Mouse (Mus musculus) mesoderm, embryonic 11.5 days (tissue): ENCODE results near the gene Gm14406.
"Not testable (repeated sequence)": the region's sequence is repeated elsewhere in the genome, so short reads cannot be mapped to it uniquely, and the experiment has no call there.

ENCODE experiments used
- DNase-seq: peaks from one replicate; pipeline ENCODE4 v3.0.0-alpha.2; 2012; ENCODE audit warnings: low read depth, low spot score

The Gm14406 gene

DNA sequence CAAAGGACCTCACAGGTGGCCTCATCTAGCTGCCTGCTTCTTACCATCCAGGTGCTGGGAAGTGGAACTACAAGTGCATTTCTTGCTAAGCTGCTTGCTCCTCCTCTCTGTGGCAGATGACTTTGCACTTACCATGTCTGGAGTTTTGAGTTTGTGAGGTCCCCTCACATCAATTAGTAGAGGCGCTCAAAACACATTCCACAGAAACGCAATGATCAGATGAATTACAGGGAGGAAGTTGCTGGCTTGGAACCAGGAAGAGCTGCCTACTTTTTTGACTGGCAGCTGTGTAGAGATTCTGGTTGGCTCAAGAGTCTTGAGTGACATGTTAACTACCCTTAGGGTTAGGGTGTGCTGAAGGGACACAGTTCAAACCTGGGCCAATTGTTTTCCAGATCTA is at the start of gene Gm14406:
Gene Gm14406 (minus strand): TSS at position 213 of the 400 bp plus-strand sequence.
- DNase-seq, result not testable (repeated sequence)

DNA sequence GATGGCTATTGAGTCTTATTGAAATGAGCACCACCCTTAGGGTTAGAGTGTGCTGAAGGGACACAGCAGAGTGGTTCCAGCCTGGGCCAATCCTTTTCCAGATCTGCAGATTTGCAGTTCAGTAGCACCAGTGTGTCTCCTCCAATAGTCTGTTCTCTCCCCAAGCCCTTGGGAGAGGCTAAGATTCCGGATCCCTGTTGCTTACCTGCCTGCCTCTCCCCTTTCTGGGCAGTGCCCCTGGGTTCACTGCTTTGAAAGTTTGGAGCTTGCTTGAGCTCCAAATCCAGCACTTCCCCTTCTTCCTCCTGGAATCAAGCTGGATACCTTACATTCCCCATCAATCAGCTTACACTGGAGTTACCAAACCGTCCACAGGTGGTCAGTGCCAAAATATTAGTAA is 2.9 kb downstream of the Gm14406 start:
- DNase-seq, result not testable (repeated sequence)

- not testable (repeated sequence) for DNase-seq
These were observed 18.6 kb downstream of the Gm14406 start for GRCm38 (mm10) chr2:177559365-177559764.

DNA sequence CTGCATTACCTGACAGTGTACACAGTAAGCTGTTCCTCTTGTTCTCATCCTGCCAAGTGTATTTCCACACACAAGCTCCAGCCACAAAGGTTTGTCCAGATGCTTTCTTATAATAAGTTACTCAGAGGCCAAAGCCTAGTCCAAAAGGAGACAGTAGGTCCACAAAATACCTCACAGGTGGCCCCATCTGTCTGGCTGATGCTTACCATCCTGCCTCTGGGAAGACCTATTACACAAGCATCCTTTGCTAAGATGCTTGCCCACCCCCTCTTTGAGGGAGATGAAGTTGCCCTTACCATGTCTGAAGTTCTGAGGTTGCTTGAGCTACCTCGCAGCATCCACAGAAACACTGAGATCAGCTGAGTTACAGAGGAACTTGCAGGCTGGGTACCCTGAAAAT is 22.7 kb downstream of the Gm14406 start:
- DNase-seq, result not testable (repeated sequence)

DNA sequence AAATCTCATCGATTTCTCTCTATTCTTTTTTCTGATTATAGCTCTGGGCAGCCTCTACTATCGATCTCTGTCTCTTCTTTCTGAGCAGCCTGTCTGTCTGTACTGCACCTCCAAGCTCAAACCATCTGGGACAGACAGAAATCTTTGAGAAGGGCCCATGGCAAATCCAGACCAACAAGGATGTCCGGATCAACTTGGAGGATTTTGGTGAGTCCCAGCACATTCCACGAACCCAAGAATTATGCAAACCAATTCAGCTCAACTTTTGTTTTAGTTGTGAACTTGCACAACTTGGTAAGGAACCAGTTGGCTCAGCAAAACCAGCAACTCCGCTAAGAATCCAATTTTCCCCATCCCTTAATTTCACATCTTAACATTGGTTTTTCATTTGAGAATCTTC is 40.3 kb downstream of the Gm14406 start:
- not testable (repeated sequence) for DNase-seq

DNA sequence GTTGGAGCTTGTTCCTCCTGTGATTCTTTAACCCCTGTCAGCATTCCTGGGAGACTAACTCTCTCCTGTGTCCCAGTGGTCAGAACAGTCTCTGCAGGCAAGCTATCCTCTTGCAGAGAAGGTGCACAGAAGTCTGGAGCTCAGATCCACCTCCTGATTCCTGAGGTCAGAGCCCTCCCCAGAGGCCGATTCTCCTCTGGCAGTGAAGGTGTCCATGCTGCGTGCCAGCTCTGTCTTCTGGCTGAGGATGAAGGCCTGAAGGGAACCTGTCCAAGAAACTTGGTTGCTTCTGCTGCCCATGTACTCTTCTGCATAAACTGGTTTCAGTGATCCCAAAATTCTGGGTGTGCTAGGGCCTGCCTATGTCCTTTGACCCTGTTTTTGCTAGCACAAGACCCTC is 40.9 kb downstream of the Gm14406 start:
- not testable (repeated sequence) for DNase-seq

GRCm38 (mm10) chr2:177535876-177536275 is 42.1 kb downstream of the Gm14406 start:
- no peak for DNase-seq

DNA sequence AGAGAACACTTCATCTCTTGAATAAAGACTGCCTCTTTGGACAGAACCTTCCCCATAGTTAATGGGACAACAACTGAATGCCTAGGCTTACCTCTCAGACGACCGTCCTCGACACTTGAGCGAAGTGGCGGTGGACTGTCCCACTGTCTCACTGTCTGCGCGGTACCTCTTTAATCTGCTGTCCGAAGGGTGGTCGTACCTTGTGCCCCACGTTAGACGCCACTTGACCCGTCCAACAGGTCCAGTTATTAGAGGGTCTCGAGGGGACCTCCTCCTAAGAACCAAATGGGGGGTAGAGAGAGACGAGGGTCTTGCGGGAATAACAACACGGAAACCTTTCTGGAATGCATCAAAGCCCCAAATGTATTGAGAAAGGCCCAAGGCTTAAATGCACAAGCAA is 53.8 kb downstream of the Gm14406 start:
- DNase-seq, result not testable (repeated sequence)

DNA sequence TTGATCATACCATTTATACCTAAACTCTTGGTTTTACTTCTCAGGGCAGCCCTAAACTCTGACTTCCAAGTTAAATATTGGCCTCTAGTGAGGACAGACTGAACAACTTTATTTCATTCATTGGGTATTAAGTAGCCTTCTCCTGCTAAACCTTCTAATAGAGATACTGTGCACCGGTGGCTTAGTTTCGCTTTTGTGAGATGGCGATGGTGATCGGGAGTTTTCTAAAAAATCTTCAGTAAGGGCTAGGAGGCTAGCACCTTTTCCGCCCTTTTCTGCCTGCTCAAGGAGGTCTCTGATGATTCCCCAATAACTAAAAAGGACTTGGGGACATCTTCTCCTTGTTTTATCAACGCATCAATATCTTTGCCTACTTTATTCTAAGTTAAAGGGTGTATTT is 54.3 kb downstream of the Gm14406 start:
- DNase-seq, result not testable (repeated sequence)

DNA sequence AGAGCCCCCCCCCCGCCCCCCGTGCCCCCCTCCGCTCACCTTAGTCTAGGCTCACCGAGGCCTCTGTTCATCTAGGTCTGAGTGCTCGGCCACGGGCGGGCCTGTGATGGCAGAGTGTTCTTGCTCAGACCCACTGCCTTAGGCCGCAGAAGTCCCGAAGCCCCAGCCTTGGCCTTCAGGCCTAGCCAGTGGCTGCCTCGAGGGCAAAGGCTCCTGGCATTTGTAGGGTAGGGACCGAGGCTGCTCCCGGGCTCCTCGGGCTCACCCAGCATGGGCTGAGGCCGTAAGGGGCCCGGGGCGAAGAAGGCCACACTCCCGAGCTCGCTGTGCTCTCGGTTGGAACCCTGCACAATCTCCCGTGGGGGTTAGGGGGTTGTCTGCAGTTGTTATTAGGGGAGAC is 54.9 kb downstream of the Gm14406 start:
- DNase-seq, result no peak

- no peak for DNase-seq
These were observed 58.0 kb downstream of the Gm14406 start for GRCm38 (mm10) chr2:177520035-177520434.
